Mouse (Mus musculus) CD4-positive, CD25-positive, alpha-beta regulatory T cell, adult 9 weeks (primary cell): ENCODE results near the gene Crisp3. TPM values are rescaled to one million over a fixed set of nuclear protein-coding genes. Genes with fewer than 3 reads are reported as not detected.

Experiments
- polyA plus RNA-seq: library from polyadenylated mRNA; unstranded; fragments of 100-300 nt; shearing (Covaris generic); gene quantifications from one replicate; pipeline ENCODE4 v1.2.1, GENCODE M21; 2017

Gene Crisp3
- 0.32 TPM for polyA plus RNA-seq

GRCm38 (mm10) chr17:40242135-40242534 is at the start of gene Crisp3:
Gene Crisp3 (minus strand): TSS chr17:40242288.

GRCm38 (mm10) chr17:40208540-40208939 is 33.5 kb downstream of the Crisp3 start, which contains the start of gene Pgk2:
Gene Pgk2 (minus strand): TSS chr17:40208640.

Other genes starting within 250 kb of the Crisp3 start
- not detected for gene AC192777.2, start 146.8 kb downstream of the Crisp3 start, polyA plus RNA-seq
- gene Pgk2, start 33.6 kb downstream of the Crisp3 start, polyA plus RNA-seq: not detected
- not detected for gene Crisp1, start 76.9 kb upstream of the Crisp3 start, polyA plus RNA-seq